Mouse (Mus musculus): ENCODE measurements around the gene Oas1a.

DNA sequence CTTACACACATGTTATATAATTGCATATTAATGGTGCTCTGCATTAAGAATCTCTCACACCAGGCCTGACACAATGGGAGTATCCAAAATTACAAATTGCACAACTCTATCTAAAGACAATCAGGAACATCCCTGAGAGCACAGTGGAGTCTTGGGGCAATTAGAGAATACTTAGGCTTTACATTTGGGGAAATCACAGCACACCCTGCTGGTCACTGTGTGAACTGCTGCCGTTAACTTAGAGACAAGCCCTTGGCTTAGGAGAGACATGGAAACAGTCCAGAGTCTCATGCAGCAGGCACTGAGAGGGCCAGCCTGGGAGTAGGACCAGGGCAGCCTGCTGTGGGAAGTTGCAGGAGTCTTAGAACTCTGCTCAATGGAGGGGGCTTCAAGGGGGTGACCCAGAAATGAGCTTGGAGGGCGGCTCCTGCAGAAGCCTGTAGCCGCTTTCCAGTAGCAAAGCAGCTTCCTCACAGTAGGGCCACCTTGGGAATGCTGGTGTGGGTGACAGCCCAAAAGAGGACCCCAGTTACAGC is 57.7 kb downstream of the Oas1a start:
- TF ChIP-seq CTCF (IDR thresholded peaks at IDR 0.05; ENCODE audit: low read depth) (peak; percentile 83), EP300 (IDR thresholded peaks at IDR 0.05; ENCODE audit: low read depth) (no peak)

Data from liver, postnatal 0 days (tissue).